Mouse (Mus musculus): ENCODE measurements around the gene Usp29.

- TF ChIP-seq CTCF (IDR thresholded peaks at IDR 0.05; ENCODE audit: low read depth): no peak
- no peak for TF ChIP-seq EP300 (IDR thresholded peaks at IDR 0.05; ENCODE audit: low read depth)
Observed at GRCm38 (mm10) chr7:6934741-6935140, 204.4 kb downstream of the Usp29 start.

Data from liver, embryonic 14.5 days (tissue).